Mouse (Mus musculus): ENCODE results near the gene Adamts16. TPM values are rescaled to one million over a fixed set of nuclear protein-coding genes. Genes with fewer than 3 reads are reported as not detected.

The Adamts16 gene
- total RNA-seq, 2 experiments from 2014 or later: not detected

- no peak for DNase-seq
These were observed 79.0 kb downstream of the Adamts16 start for GRCm38 (mm10) chr13:70762586-70762985.

- no peak for DNase-seq
These were observed 80.3 kb downstream of the Adamts16 start for GRCm38 (mm10) chr13:70761312-70761711.

GRCm38 (mm10) chr13:70760186-70760585 lies 81.4 kb downstream of the Adamts16 start:
- no peak for DNase-seq

DNA sequence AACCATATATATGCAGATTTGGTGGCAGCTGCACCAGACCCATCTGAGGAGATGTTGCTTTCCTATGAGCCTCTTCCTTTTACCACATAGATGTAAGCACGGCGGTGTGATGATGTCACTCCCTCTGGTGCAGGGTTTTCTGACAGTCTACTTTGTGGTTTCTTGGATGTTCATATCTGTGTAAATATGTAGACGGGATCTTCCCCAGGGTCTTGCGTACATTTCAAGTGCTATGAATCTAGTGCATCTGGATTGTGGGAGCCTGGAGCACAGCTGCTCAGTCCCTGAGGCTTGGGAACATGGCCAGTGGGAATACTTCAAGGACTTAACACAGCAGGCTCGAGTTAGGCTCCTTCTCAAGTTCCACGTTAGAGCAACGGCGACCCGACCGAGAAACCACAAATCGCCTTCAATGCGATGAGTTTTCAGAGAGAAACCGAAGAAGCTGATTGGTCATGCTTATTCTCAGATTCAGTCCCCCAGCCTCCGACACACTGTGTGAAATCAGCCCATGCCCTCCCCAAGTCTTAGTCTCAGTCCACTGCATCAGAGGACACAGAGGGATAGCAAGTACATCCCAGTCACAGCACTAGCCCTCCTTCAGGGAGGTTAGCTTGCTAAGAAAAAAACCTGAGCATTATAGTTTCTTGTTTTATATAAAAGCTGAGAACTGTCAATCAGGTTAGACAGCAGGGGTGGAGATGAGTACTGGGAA lies 95.2 kb downstream of the Adamts16 start:
- no peak for DNase-seq

DNA sequence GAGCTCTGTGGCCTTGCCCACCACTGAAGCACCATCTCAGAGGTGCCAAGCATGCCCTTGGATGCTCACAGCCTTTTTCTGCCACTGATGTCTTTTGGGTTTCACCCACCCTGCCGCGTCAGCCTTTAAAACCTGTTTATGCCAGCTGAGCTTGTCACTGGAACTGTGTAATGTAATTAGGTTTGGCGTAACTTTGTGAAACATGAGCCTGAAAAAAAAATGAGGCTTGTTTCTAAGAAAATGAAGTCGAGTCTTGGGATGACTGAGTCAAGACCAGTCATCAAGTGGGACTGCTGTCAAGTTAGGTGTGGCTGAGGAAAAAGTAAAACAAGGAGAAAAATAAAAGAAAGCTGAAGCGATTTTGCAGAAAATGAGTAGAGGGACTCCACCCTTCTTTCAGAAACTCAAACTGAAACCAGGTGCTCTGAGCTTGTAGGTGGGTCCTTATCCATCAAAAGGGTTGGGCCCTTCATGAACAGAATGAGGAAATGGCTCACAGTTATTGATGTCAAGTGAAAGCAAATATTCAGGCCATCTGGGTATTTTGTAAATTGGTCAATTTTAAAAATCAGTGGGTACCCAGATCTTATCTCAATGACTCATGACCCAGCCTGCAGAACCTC lies 97.1 kb downstream of the Adamts16 start:
- no peak for DNase-seq

- no peak for DNase-seq
These were observed 98.9 kb downstream of the Adamts16 start for GRCm38 (mm10) chr13:70742693-70743092.

GRCm38 (mm10) chr13:70740281-70741240 lies 101.0 kb downstream of the Adamts16 start:
- no peak for DNase-seq

DNA sequence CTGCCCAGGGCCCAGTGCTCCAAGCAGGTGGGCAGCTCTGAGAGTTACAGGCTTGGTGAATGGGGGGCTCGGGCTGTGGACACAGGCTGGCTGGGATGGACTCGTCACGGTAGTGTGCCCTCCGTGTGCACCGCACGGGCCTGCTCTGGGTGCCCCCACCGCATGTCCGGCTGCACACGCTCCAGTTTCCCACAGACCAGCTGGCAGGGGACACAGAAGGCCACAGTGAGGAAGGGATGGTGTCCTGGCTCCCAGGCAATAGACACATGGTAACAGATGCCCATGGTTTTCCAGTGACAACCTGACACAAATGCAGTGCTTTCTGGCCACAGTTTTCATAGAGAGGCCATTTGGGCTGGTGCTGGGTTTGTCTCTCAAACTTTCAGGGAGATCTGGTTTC lies 102.8 kb downstream of the Adamts16 start:
- no peak for DNase-seq

DNA sequence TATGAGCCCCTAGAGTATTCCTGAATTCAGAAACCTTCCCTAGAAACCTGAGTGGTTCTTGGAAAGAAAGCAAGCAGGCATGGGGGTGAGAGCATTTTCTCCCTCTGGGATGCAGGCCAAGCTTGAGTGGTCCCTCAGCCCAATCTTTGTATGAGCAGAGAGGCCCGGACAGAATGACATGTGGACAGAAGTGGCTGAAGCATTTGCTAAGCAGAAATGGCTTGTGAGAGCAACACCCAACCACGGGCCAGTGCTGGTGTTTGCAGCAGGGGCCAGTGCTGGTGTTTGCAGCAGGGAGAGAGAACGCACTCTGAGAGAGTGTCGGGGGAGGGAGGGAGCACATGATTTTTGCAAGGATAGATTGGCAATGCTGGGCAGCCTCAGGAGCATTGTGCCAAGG lies 105.2 kb downstream of the Adamts16 start:
- DNase-seq: no peak

DNA sequence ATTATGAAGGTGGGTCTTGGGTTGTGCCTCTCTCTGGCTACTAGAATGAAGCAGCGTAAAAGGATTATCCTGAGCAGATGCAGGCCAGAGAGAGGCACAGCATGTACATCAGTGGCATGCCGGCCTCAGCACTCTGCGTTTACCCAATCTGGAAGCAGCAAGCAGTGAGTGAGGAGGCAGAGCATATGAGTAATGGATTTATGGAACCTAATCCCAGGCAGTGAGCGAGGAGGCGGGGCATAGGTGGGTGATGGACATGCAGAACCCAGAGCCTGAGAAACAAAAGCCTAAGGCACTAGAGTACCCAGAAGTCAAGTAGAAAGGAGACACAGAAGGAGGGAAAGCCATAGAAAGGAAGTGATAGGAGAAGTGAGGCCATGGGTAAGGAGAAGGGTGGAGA lies 107.0 kb downstream of the Adamts16 start:
- no peak for DNase-seq

DNA sequence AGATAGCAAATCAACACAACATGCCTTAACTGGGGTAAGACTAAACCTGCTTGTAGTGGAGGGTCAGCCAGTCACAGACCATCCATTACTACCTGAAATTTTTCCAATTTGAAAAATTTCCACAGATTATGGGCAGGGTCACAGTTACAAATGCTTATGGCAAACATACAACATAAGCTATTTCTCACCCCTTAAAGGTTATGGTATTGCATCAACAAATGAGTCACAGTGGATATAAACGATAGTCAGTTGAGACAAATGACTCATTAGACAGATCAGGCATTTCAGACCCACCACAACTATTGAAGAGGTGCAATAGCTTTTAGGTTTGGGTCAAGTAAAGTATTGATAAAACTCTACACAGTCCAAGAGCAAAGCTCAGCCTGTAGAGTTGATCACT lies 107.7 kb downstream of the Adamts16 start:
- DNase-seq: no peak

GRCm38 (mm10) chr13:70733206-70733605 lies 108.4 kb downstream of the Adamts16 start:
- DNase-seq: peak; percentile 33 to 35

DNA sequence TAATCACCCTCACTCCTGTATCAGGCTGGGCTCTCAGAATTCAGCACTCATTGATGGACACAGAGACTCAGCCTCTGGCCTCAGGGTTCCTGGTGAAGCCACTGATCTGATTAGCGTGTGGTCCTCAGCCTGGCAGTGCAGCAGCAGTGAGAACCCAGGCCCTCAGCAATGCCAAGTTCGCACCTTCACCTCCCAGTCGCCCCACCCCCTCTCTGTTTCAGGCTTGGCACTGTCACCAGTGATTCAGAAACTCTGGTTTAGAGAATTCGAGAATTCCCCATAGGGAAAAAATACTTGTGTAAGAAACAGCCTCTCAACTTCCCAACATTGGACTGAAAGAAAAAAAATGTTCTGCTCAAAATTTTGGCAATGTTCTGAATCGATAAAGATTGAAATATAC lies 108.8 kb downstream of the Adamts16 start:
- peak in 1 of 2 experiments; percentile 18 for DNase-seq

GRCm38 (mm10) chr13:70731349-70731748 lies 110.3 kb downstream of the Adamts16 start:
- DNase-seq: no peak

DNA sequence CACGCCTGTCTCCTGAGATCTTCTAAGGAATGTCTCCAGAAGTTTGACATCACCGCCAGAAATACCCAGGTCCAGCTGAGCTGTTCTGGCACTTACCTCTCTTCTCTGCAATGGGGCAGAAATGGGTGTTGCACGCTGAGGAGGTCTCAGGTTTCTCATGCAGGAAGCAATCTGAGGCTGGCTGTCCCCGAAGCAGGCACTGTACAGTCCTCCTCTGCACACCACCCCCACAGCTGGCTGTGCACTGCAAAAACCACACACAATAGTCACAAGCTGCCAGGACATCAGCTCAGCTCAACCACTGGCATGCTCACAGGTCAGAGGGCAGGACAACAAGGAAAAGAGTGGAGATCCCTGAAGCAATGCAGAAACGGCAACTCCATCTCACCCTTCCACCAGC lies 111.6 kb downstream of the Adamts16 start:
- peak in 1 of 2 experiments; percentile 23 for DNase-seq

GRCm38 (mm10) chr13:70726249-70726648 lies 115.4 kb downstream of the Adamts16 start:
- DNase-seq: no peak

- DNase-seq: no peak
These were observed 117.0 kb downstream of the Adamts16 start for GRCm38 (mm10) chr13:70724635-70725034.

GRCm38 (mm10) chr13:70724108-70724622 lies 117.4 kb downstream of the Adamts16 start:
- DNase-seq: no peak

DNA sequence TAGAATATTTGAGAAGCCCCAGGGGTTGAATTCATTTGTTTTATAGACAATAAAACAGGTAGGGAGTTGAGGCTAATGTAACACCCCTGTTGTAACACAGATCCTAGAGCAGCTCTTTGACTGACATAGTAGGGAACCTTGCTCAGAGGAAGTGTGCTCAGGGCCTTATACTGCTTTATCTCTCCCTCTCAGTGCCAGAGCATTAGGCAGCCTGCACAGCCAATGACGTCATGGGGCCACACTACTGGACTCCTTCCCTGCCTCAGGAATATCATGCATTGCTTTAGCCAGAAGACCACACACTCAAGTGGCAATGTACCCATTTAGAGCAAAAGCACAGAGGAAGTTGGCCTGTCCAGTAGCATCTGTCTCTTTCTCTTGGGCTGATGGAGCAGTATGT lies 121.6 kb downstream of the Adamts16 start:
- no peak for DNase-seq

- no peak for DNase-seq
These were observed 122.8 kb downstream of the Adamts16 start for GRCm38 (mm10) chr13:70718814-70719213.

- DNase-seq: no peak
These were observed 125.6 kb downstream of the Adamts16 start for GRCm38 (mm10) chr13:70716022-70716421.

DNA sequence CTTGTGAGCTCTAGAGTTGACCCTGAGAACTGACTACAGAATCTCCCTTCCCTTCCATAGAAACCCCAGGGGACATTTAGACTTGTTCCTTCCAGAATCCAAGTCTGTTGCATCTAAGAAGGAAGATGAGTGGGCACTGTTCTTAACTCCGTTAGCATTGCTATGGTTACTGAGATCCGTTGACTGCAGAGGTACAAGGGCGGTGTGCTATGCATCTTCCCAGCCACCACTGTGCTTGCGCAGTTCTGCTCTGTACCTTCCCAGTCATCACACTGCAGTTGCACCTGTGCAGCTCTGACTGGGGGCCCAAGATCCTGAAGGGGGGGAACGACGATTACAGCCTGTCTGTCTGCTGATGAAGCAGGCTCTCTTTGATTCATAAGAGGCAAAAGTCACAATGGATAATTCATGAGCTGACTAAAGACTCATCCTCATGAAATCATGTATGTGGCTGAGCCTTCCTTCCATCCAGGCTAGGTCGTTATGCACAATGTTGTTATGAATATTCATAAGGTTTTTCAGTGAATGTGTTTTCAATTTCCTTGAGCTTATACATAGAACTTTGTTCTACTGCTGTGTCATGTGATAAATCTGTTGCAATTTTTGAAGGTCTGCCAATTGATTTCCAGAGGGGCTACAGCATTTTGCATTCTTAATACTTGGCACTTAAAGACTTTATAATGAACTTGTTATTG lies 127.4 kb downstream of the Adamts16 start:
- DNase-seq: no peak

Data from heart, adult 18-20 months (tissue).